Mouse (Mus musculus) CH12.LX (cell line): Measurements from ENCODE around the gene Scaf4. TPM values are rescaled to one million over a fixed set of nuclear protein-coding genes. Genes with fewer than 3 reads are reported as not detected.

ENCODE experiments used
- DNase-seq: peaks from one replicate; pipeline ENCODE4 v3.0.0-alpha.2; 2013; ENCODE audit errors: extremely low read depth
- H3K27ac ChIP-seq: 2 replicates; pipeline ENCODE4 v1.5.1; 2012; ENCODE audit warnings: low read depth, mild to moderate bottlenecking, control low read depth, moderate library complexity; ENCODE audit not compliant: insufficient read depth
- H3K27me3 ChIP-seq: replicated peaks from 2 replicates; pipeline ENCODE3; 2012; ENCODE audit warnings: inconsistent platforms
- H3K36me3 ChIP-seq, 2 experiments: replicated peaks in 1 of 2; 2 replicates each; pipeline versions ENCODE3 to v1.6.1; 2012; ENCODE audit warnings: inconsistent platforms in 1 of 2, low read length in 1 of 2, mild to moderate bottlenecking in 1 of 2, mixed read lengths in 1 of 2, moderate library complexity in 1 of 2; ENCODE audit not compliant: control insufficient read depth in 1 of 2, insufficient read depth in 1 of 2
- H3K4me1 ChIP-seq, 2 experiments: 2 replicates each; pipeline ENCODE4 v1.6.1; 2012; ENCODE audit warnings: inconsistent platforms in 1 of 2, moderate library complexity in 1 of 2; ENCODE audit not compliant: insufficient read depth in 2 of 2, control insufficient read depth in 1 of 2
- H3K4me2 ChIP-seq: 2 replicates; pipeline ENCODE4 v1.6.1; 2012; ENCODE audit warnings: low read depth, mild to moderate bottlenecking, control low read depth; ENCODE audit not compliant: poor library complexity, insufficient read depth, severe bottlenecking
- H3K4me3 ChIP-seq, 3 experiments: fragments of 150-350 bp in 1 of 3; sonication (generic) in 1 of 3; replicated peaks in 1 of 3; 2 replicates each; pipeline versions ENCODE3 to v1.5.1; 2011 to 2012; ENCODE audit warnings: low read depth in 2 of 3, low read length in 2 of 3, mild to moderate bottlenecking in 2 of 3, moderate library complexity in 2 of 3, control low read depth in 1 of 3, improper control_type of control experiment in 1 of 3, inconsistent platforms in 1 of 3, mixed read lengths in 1 of 3; ENCODE audit not compliant: poor library complexity in 1 of 3
- H3K79me2 ChIP-seq: replicated peaks from 2 replicates; pipeline ENCODE4 v1.6.1; 2012; ENCODE audit warnings: mild to moderate bottlenecking, moderate library complexity; ENCODE audit not compliant: control insufficient read depth, poor library complexity, insufficient read depth, severe bottlenecking; ENCODE audit errors: extremely low read depth
- H3K9ac ChIP-seq: 2 replicates; pipeline ENCODE4 v1.6.1; 2012; ENCODE audit warnings: low read depth, mild to moderate bottlenecking, control low read depth, moderate library complexity; ENCODE audit not compliant: insufficient read depth
- H3K9me3 ChIP-seq: replicated peaks from 2 replicates; pipeline ENCODE3; 2012; ENCODE audit warnings: low read length, inconsistent platforms, mixed read lengths
- BHLHE40 ChIP-seq: IDR thresholded peaks from 2 replicates; pipeline ENCODE4 v1.6.1; 2011; ENCODE audit warnings: mild to moderate bottlenecking, low read depth, low read length, improper control_type of control experiment
- CHD1 ChIP-seq: IDR thresholded peaks from 2 replicates; pipeline ENCODE4 v1.6.1; 2012; ENCODE audit warnings: low read depth, low read length, improper control_type of control experiment, inconsistent platforms
- CHD2 ChIP-seq: IDR thresholded peaks from 2 replicates; pipeline ENCODE4 v1.6.1; 2011; ENCODE audit warnings: low read length, improper control_type of control experiment
- CTCF ChIP-seq, 2 experiments: IDR thresholded peaks in 1 of 2; conservative IDR thresholded peaks in 1 of 2; 2 replicates each; pipeline ENCODE4 v1.5.1; 2011 to 2012; ENCODE audit warnings: low read depth in 2 of 2, low read length in 2 of 2, improper control_type of control experiment in 1 of 2, inconsistent platforms in 1 of 2, mild to moderate bottlenecking in 1 of 2, moderate library complexity in 1 of 2
- E2F4 ChIP-seq: IDR thresholded peaks from 2 replicates; pipeline ENCODE4 v1.6.1; 2011; ENCODE audit warnings: low read depth, low read length, improper control_type of control experiment; ENCODE audit not compliant: insufficient replicate concordance
- ELF1 ChIP-seq: IDR thresholded peaks from 2 replicates; pipeline ENCODE4 v1.6.1; 2014; ENCODE audit warnings: low read depth, mild to moderate bottlenecking, inconsistent platforms, low read length, improper control_type of control experiment
- EP300 ChIP-seq: IDR thresholded peaks from 2 replicates; pipeline ENCODE4 v1.6.1; 2011; ENCODE audit warnings: low read length, improper control_type of control experiment
- ETS1 ChIP-seq: conservative IDR thresholded peaks from 2 replicates; pipeline ENCODE4 v1.6.1; 2012; ENCODE audit warnings: low read depth, mild to moderate bottlenecking, inconsistent platforms, low read length, improper control_type of control experiment, moderate library complexity
- GABPA ChIP-seq: IDR thresholded peaks from 2 replicates; pipeline ENCODE4 v1.6.1; 2012; ENCODE audit warnings: low read depth, low read length, improper control_type of control experiment, inconsistent platforms; ENCODE audit not compliant: insufficient replicate concordance
- HCFC1 ChIP-seq: IDR thresholded peaks from 2 replicates; pipeline ENCODE4 v1.6.1; 2012; ENCODE audit warnings: low read depth, mild to moderate bottlenecking, inconsistent platforms, low read length, improper control_type of control experiment
- JUN ChIP-seq: IDR thresholded peaks from 2 replicates; pipeline ENCODE4 v1.6.1; 2011; ENCODE audit warnings: low read depth, mild to moderate bottlenecking, low read length, improper control_type of control experiment, moderate library complexity; ENCODE audit not compliant: insufficient read depth
- JUND ChIP-seq: conservative IDR thresholded peaks from 2 replicates; pipeline ENCODE4 v1.6.1; 2011; ENCODE audit warnings: low read depth, low read length, improper control_type of control experiment
- KAT2A ChIP-seq: IDR thresholded peaks from 2 replicates; pipeline ENCODE4 v1.6.1; 2012; ENCODE audit warnings: low read length, improper control_type of control experiment, inconsistent platforms; ENCODE audit not compliant: insufficient replicate concordance
- MAFK ChIP-seq: IDR thresholded peaks from 2 replicates; pipeline ENCODE4 v1.6.1; 2011; ENCODE audit warnings: low read length, improper control_type of control experiment; ENCODE audit not compliant: insufficient replicate concordance
- MAX ChIP-seq: IDR thresholded peaks from 2 replicates; pipeline ENCODE4 v1.6.1; 2011; ENCODE audit warnings: low read length, improper control_type of control experiment
- MEF2A ChIP-seq: IDR thresholded peaks from 2 replicates; pipeline ENCODE4 v1.6.1; 2014; ENCODE audit warnings: low read depth, mild to moderate bottlenecking, inconsistent platforms, low read length, improper control_type of control experiment, borderline replicate concordance
- MYC ChIP-seq: IDR thresholded peaks from 2 replicates; pipeline ENCODE4 v1.6.1; 2011; ENCODE audit warnings: low read depth, mild to moderate bottlenecking, improper control_type of control experiment, low read length
- NRF1 ChIP-seq: IDR thresholded peaks from 2 replicates; pipeline ENCODE4 v1.6.1; 2014; ENCODE audit warnings: low read depth, mild to moderate bottlenecking, inconsistent platforms, low read length, improper control_type of control experiment, moderate library complexity
- PAX5 ChIP-seq: IDR thresholded peaks from 2 replicates; pipeline ENCODE4 v1.6.1; 2012; ENCODE audit warnings: low read length, inconsistent platforms, mixed read lengths
- POLR2A ChIP-seq: IDR thresholded peaks from 2 replicates; pipeline ENCODE4 v1.6.1; 2011; ENCODE audit warnings: low read depth, mild to moderate bottlenecking, improper control_type of control experiment, low read length
- RAD21 ChIP-seq: IDR thresholded peaks from 2 replicates; pipeline ENCODE4 v1.6.1; 2011; ENCODE audit warnings: low read depth, mild to moderate bottlenecking, low read length, improper control_type of control experiment, moderate library complexity
- RCOR1 ChIP-seq: conservative IDR thresholded peaks from 2 replicates; pipeline ENCODE4 v1.6.1; 2012; ENCODE audit warnings: low read depth, mild to moderate bottlenecking, inconsistent platforms, low read length, improper control_type of control experiment
- SIN3A ChIP-seq: IDR thresholded peaks from 2 replicates; pipeline ENCODE4 v1.6.1; 2012; ENCODE audit warnings: low read length, improper control_type of control experiment, inconsistent platforms
- SMC3 ChIP-seq: IDR thresholded peaks from 2 replicates; pipeline ENCODE4 v1.6.1; 2011; ENCODE audit warnings: low read depth, low read length, improper control_type of control experiment
- TBP ChIP-seq: conservative IDR thresholded peaks from 2 replicates; pipeline ENCODE4 v1.6.1; 2011; ENCODE audit warnings: low read depth, low read length, improper control_type of control experiment
- UBTF ChIP-seq: IDR thresholded peaks from 2 replicates; pipeline ENCODE4 v1.6.1; 2012; ENCODE audit warnings: low read depth, mild to moderate bottlenecking, inconsistent platforms, low read length, improper control_type of control experiment, moderate library complexity
- USF1 ChIP-seq: IDR thresholded peaks from 2 replicates; pipeline ENCODE4 v1.6.1; 2014; ENCODE audit warnings: low read depth, mild to moderate bottlenecking, inconsistent platforms, low read length, improper control_type of control experiment
- USF2 ChIP-seq: conservative IDR thresholded peaks from 2 replicates; pipeline ENCODE4 v1.6.1; 2011; ENCODE audit warnings: low read depth, low read length, improper control_type of control experiment
- ZMIZ1 ChIP-seq: IDR thresholded peaks from 2 replicates; pipeline ENCODE4 v1.6.1; 2012; ENCODE audit warnings: low read depth, mild to moderate bottlenecking, inconsistent platforms, low read length, improper control_type of control experiment
- ZNF384 ChIP-seq: IDR thresholded peaks from 2 replicates; pipeline ENCODE4 v1.6.1; 2012; ENCODE audit warnings: low read depth, low read length, improper control_type of control experiment, inconsistent platforms
- dilution Hi-C: fragments of 300-500 bp; cut with MboI; formaldehyde crosslinking; loops from 2 replicates; pipeline ENCODE4 v1.14.3; 2020; ENCODE audit warnings: low sequenced_read_pairs; ENCODE audit not compliant: extremely low pct_unique_long_range_greater_than_20kb, extremely low pct_ligation_motif_present
- in situ Hi-C: fragments of 300-500 bp; cut with MboI; formaldehyde crosslinking; loops from 3 replicates; pipeline ENCODE4 v1.14.3; 2019; ENCODE audit warnings: low sequenced_read_pairs, low pct_ligation_motif_present, low pct_unique_long_range_greater_than_20kb, mixed read lengths
- polyA plus RNA-seq: library from polyadenylated mRNA; unstranded; fragments of >175 nt; gene quantifications from 2 replicates; pipeline ENCODE4 v1.2.1, GENCODE M21; 2012; ENCODE audit warnings: low read depth; ENCODE audit not compliant: insufficient read length
- total RNA-seq, 2 experiments: library from RNA; depleted of rRNA; stranded (reverse); fragments of 300-350 nt in 1 of 2; fragments of >200 nt in 1 of 2; gene quantifications; 2 replicates each; pipeline ENCODE4 v1.2.3; 2012 to 2014

Gene Scaf4
- total and polyA plus RNA-seq, 3 experiments, result 6.0 to 60.4 (median 17.5) TPM

DNA sequence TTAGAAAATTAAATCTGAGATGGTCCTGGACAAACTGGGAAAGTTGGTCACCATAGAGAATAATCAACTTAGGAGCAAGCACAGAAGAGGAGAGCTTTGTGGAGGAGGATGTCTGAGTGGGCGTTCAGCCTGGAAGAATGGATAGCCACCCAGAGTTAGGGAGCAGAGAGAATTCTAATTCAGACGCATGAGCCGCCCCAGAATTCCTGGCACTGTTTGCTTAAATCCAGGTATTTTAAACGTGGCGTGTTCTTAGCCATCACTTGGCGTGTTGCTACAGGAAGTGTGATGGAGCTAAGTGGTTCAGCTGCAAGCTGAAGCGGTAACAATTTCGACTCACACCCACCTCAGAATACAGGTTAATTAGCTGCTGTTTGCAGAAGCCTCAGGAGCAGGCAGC is 45.2 kb upstream of the Scaf4 start:
- no peak overlapping the region for H3K9ac ChIP-seq
- H3K4me2 ChIP-seq, result no peak overlapping the region
- no peaks in the 10 kb centered on the region for H3K79me2 ChIP-seq
- dilution Hi-C loops, result no loop called here
- no peak for DNase-seq
- no peaks in the 10 kb centered on the region for H3K9me3 ChIP-seq
- no peaks in the 10 kb centered on the region for H3K36me3 ChIP-seq
- H3K27me3 ChIP-seq, result peaks cover 40% of the 10 kb centered on the region
- no peak overlapping the region for H3K4me3 ChIP-seq
- in situ Hi-C loops, result no loop called here
- TF ChIP-seq RCOR1 (no peak), MAX (no peak), POLR2A (no peak), MEF2A (no peak), UBTF (no peak), EP300 (no peak), NRF1 (no peak), JUN (no peak), USF2 (no peak), SMC3 (no peak), ZNF384 (no peak), GABPA (no peak), KAT2A (no peak), E2F4 (no peak), CHD2 (no peak), PAX5 (no peak), SIN3A (no peak), USF1 (no peak), MAFK (no peak), TBP (no peak)
- H3K4me1 ChIP-seq, result no peaks in the 10 kb centered on the region
- no peak overlapping the region for H3K27ac ChIP-seq

DNA sequence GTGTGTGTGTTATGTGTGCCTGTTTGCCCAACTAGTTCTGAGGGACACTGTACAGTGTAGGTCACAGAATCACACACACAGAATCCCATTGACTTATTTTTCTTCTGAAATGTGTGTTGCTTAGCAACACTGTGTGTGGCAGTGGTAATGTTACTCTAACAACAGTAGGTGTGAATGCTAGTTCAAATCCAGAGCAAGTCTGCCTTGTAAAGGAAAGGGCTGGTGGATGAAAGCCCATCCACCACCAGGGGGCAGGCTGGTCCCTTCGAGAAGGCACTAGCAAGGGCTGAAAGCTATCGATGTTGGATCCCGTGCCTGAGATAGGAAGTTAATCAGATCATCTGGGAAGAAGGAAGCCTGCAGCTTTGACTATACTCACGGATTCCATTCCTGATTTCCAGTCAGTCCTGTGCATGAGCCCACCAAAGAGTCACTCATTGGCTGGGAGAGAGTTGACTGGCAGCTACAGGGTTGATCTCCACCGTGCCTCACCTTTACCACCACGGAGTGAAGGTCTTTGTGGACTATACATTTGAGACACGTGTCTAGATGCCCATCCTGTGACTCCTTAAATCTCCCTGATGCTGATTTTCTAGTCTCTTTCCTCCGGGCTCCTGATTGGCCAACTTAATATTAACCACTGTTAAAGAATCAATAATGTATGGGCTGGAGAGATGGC is 38.7 kb upstream of the Scaf4 start:
- dilution Hi-C loops, result no loop called here
- Histone ChIP-seq H3K4me3 (no peak overlapping the region), H3K9ac (no peak overlapping the region), H3K36me3 (no peaks in the 10 kb centered on the region), H3K27ac (no peak overlapping the region), H3K4me2 (0 out of 2 replicates have a peak overlapping the region, but pooled peaks have one; percentile 38), H3K27me3 (peaks cover 23% of the 10 kb centered on the region), H3K79me2 (no peaks in the 10 kb centered on the region), H3K4me1 (no peaks in the 10 kb centered on the region), H3K9me3 (no peaks in the 10 kb centered on the region)
- TF ChIP-seq RAD21 (peak; percentile 85), EP300 (no peak), GABPA (no peak), USF1 (no peak), JUND (no peak), E2F4 (no peak), CTCF (conservative IDR thresholded peaks at IDR 0.05 in 1 of 2, IDR thresholded peaks at IDR 0.05 in 1 of 2; ENCODE audit: low read depth in 2 of 2, low read length in 2 of 2) (peak; percentile 94 to 95), SMC3 (peak; percentile 85), ZMIZ1 (no peak), ETS1 (no peak), UBTF (no peak), BHLHE40 (peak; percentile 56; the same call in 1 of the 2 replicates), MYC (no peak), RCOR1 (no peak), USF2 (no peak), CHD1 (no peak), HCFC1 (no peak), NRF1 (no peak), ELF1 (no peak)
- DNase-seq, result peak; percentile 82
- in situ Hi-C loops, result no loop called here
